Mouse (Mus musculus): Measurements from ENCODE around the gene Brsk2. TPM values are rescaled to one million over a fixed set of nuclear protein-coding genes. Genes with fewer than 3 reads are reported as not detected.

Gene Brsk2
- total RNA-seq, 1 experiment from 2014 or later, result 0.12 TPM

GRCm38 (mm10) chr7:141952920-141953319, 3.4 kb downstream of the Brsk2 start:
- ATAC-seq (ENCODE audit: extremely low read depth, insufficient number of reproducible peaks, low FRiP score, poor library complexity, severe bottlenecking), result no peak

- ATAC-seq (ENCODE audit: extremely low read depth, insufficient number of reproducible peaks, low FRiP score, poor library complexity, severe bottlenecking), result no peak
Measured at GRCm38 (mm10) chr7:141953616-141954015, 4.1 kb downstream of the Brsk2 start.

- ATAC-seq (ENCODE audit: extremely low read depth, insufficient number of reproducible peaks, low FRiP score, poor library complexity, severe bottlenecking), result no peak
Measured at GRCm38 (mm10) chr7:141955565-141956173, 6.1 kb downstream of the Brsk2 start.

- no peak for ATAC-seq (ENCODE audit: extremely low read depth, insufficient number of reproducible peaks, low FRiP score, poor library complexity, severe bottlenecking)
Measured at GRCm38 (mm10) chr7:141956174-141956566, 6.6 kb downstream of the Brsk2 start.

- no peak for ATAC-seq (ENCODE audit: extremely low read depth, insufficient number of reproducible peaks, low FRiP score, poor library complexity, severe bottlenecking)
Measured at GRCm38 (mm10) chr7:141957524-141958051, 8.0 kb downstream of the Brsk2 start.

- ATAC-seq (ENCODE audit: extremely low read depth, insufficient number of reproducible peaks, low FRiP score, poor library complexity, severe bottlenecking), result no peak
Measured at GRCm38 (mm10) chr7:141958211-141958610, 8.7 kb downstream of the Brsk2 start.

- no peak for ATAC-seq (ENCODE audit: extremely low read depth, insufficient number of reproducible peaks, low FRiP score, poor library complexity, severe bottlenecking)
Measured at GRCm38 (mm10) chr7:141959133-141959532, 9.6 kb downstream of the Brsk2 start.

- ATAC-seq (ENCODE audit: extremely low read depth, insufficient number of reproducible peaks, low FRiP score, poor library complexity, severe bottlenecking), result no peak
Measured at GRCm38 (mm10) chr7:141960926-141961325, 11.4 kb downstream of the Brsk2 start.

- no peak for ATAC-seq (ENCODE audit: extremely low read depth, insufficient number of reproducible peaks, low FRiP score, poor library complexity, severe bottlenecking)
Measured at GRCm38 (mm10) chr7:141961491-141961890, 11.9 kb downstream of the Brsk2 start.

GRCm38 (mm10) chr7:141962521-141962920, 13.0 kb downstream of the Brsk2 start:
- no peak for ATAC-seq (ENCODE audit: extremely low read depth, insufficient number of reproducible peaks, low FRiP score, poor library complexity, severe bottlenecking)

GRCm38 (mm10) chr7:141966281-141966680, 16.7 kb downstream of the Brsk2 start:
- no peak for ATAC-seq (ENCODE audit: extremely low read depth, insufficient number of reproducible peaks, low FRiP score, poor library complexity, severe bottlenecking)

GRCm38 (mm10) chr7:141972831-141973619, 23.5 kb downstream of the Brsk2 start:
- ATAC-seq (ENCODE audit: extremely low read depth, insufficient number of reproducible peaks, low FRiP score, poor library complexity, severe bottlenecking), result no peak

- no peak for ATAC-seq (ENCODE audit: extremely low read depth, insufficient number of reproducible peaks, low FRiP score, poor library complexity, severe bottlenecking)
Measured at GRCm38 (mm10) chr7:141978003-141978402, 28.5 kb downstream of the Brsk2 start.

- ATAC-seq (ENCODE audit: extremely low read depth, insufficient number of reproducible peaks, low FRiP score, poor library complexity, severe bottlenecking), result no peak
Measured at GRCm38 (mm10) chr7:141979247-141979646, 29.7 kb downstream of the Brsk2 start.

GRCm38 (mm10) chr7:141981237-141981636, 31.7 kb downstream of the Brsk2 start:
- no peak for ATAC-seq (ENCODE audit: extremely low read depth, insufficient number of reproducible peaks, low FRiP score, poor library complexity, severe bottlenecking)

GRCm38 (mm10) chr7:141988314-141988806, 38.8 kb downstream of the Brsk2 start:
- no peak for ATAC-seq (ENCODE audit: extremely low read depth, insufficient number of reproducible peaks, low FRiP score, poor library complexity, severe bottlenecking)

- no peak for ATAC-seq (ENCODE audit: extremely low read depth, insufficient number of reproducible peaks, low FRiP score, poor library complexity, severe bottlenecking)
Measured at GRCm38 (mm10) chr7:141991183-141991582, 41.6 kb downstream of the Brsk2 start.

- no peak for ATAC-seq (ENCODE audit: extremely low read depth, insufficient number of reproducible peaks, low FRiP score, poor library complexity, severe bottlenecking)
Measured at GRCm38 (mm10) chr7:141994121-141994520, 44.6 kb downstream of the Brsk2 start.

- ATAC-seq (ENCODE audit: extremely low read depth, insufficient number of reproducible peaks, low FRiP score, poor library complexity, severe bottlenecking), result no peak
Measured at GRCm38 (mm10) chr7:142000661-142001060, 51.1 kb downstream of the Brsk2 start.

Data from neutrophil, adult 5-6 weeks (primary cell).